Mouse (Mus musculus): ENCODE results near the gene Prickle1. TPM values are rescaled to one million over a fixed set of nuclear protein-coding genes. Genes with fewer than 3 reads are reported as not detected.

Gene Prickle1
- polyA plus RNA-seq, 1 experiment from 2014 or later, result 11.6 TPM

GRCm38 (mm10) chr15:93572889-93573288, 22.8 kb downstream of the Prickle1 start:
- DNase-seq (ENCODE audit: low spot score) (no peak), ATAC-seq (replicated peaks; ENCODE audit: low FRiP score) (no peak)
- Histone ChIP-seq H3K4me1 (replicated peaks; ENCODE audit: control insufficient read depth, insufficient read depth, low read length) (no peaks in the 10 kb centered on the region; the same call in 1 of the 2 replicates), H3K27me3 (replicated peaks; ENCODE audit: control insufficient read depth, insufficient read depth, low read length) (no peaks in the 10 kb centered on the region), H3K4me3 (ENCODE audit: low read depth, low read length) (no peak overlapping the region), H3K9me3 (ENCODE audit: control insufficient read depth, low read length) (no peaks in the 10 kb centered on the region), H3K27ac (ENCODE audit: low read depth, low read length) (no peak overlapping the region), H3K4me2 (no peak overlapping the region), H3K9ac (ENCODE audit: low read depth, low read length) (no peak overlapping the region), H3K36me3 (ENCODE audit: control insufficient read depth, insufficient read depth, low read length) (no peaks in the 10 kb centered on the region)
- WGBS, result 93% methylated on average over 10 of the region's 10 CpGs

GRCm38 (mm10) chr15:93570881-93571495, 24.7 kb downstream of the Prickle1 start:
- WGBS, result 77% methylated on average over 11 of the region's 11 CpGs
- no peak overlapping the region for H3K27ac ChIP-seq (ENCODE audit: low read depth, low read length)

GRCm38 (mm10) chr15:93568911-93569310, 26.8 kb downstream of the Prickle1 start:
- H3K36me3 ChIP-seq (ENCODE audit: control insufficient read depth, insufficient read depth, low read length), result no peaks in the 10 kb centered on the region
- H3K27ac ChIP-seq (ENCODE audit: low read depth, low read length), result no peak overlapping the region
- no peak overlapping the region for H3K4me3 ChIP-seq (ENCODE audit: low read depth, low read length)
- H3K27me3 ChIP-seq (replicated peaks; ENCODE audit: control insufficient read depth, insufficient read depth, low read length), result no peaks in the 10 kb centered on the region
- DNase-seq (ENCODE audit: low spot score) (no peak), ATAC-seq (replicated peaks; ENCODE audit: low FRiP score) (no peak)
- 80% methylated on average over 3 of the region's 3 CpGs for WGBS
- H3K4me1 ChIP-seq (replicated peaks; ENCODE audit: control insufficient read depth, insufficient read depth, low read length), result no peaks in the 10 kb centered on the region; the same call in 1 of the 2 replicates
- H3K4me2 ChIP-seq, result no peak overlapping the region
- H3K9ac ChIP-seq (ENCODE audit: low read depth, low read length), result no peak overlapping the region
- H3K9me3 ChIP-seq (ENCODE audit: control insufficient read depth, low read length), result no peaks in the 10 kb centered on the region

More at GRCm38 (mm10) chr15:93570881-93571495, 24.7 kb downstream of the Prickle1 start:
- Histone ChIP-seq H3K4me2 (no peak overlapping the region), H3K4me3 (ENCODE audit: low read depth, low read length) (no peak overlapping the region), H3K9me3 (ENCODE audit: control insufficient read depth, low read length) (no peaks in the 10 kb centered on the region), H3K36me3 (ENCODE audit: control insufficient read depth, insufficient read depth, low read length) (no peaks in the 10 kb centered on the region), H3K9ac (ENCODE audit: low read depth, low read length) (no peak overlapping the region), H3K4me1 (replicated peaks; ENCODE audit: control insufficient read depth, insufficient read depth, low read length) (no peaks in the 10 kb centered on the region; the same call in 1 of the 2 replicates), H3K27me3 (replicated peaks; ENCODE audit: control insufficient read depth, insufficient read depth, low read length) (no peaks in the 10 kb centered on the region)
- DNase-seq (ENCODE audit: low spot score) (no peak), ATAC-seq (replicated peaks; ENCODE audit: low FRiP score) (no peak)

- no peaks in the 10 kb centered on the region for H3K27me3 ChIP-seq (replicated peaks; ENCODE audit: control insufficient read depth, insufficient read depth, low read length)
- H3K9me3 ChIP-seq (ENCODE audit: control insufficient read depth, low read length), result no peaks in the 10 kb centered on the region
- 79% methylated on average over 14 of the region's 14 CpGs for WGBS
- H3K4me3 ChIP-seq (ENCODE audit: low read depth, low read length), result no peak overlapping the region
- no peak overlapping the region for H3K4me2 ChIP-seq
- no peaks in the 10 kb centered on the region; the same call in 1 of the 2 replicates for H3K4me1 ChIP-seq (replicated peaks; ENCODE audit: control insufficient read depth, insufficient read depth, low read length)
- no peak overlapping the region for H3K27ac ChIP-seq (ENCODE audit: low read depth, low read length)
- ATAC-seq (replicated peaks; ENCODE audit: low FRiP score), result no peak
- no peak overlapping the region for H3K9ac ChIP-seq (ENCODE audit: low read depth, low read length)
- no peaks in the 10 kb centered on the region for H3K36me3 ChIP-seq (ENCODE audit: control insufficient read depth, insufficient read depth, low read length)
- no peak for DNase-seq (ENCODE audit: low spot score)
Measured at GRCm38 (mm10) chr15:93567546-93568307, 28.0 kb downstream of the Prickle1 start.

GRCm38 (mm10) chr15:93563491-93563890, 32.2 kb downstream of the Prickle1 start:
- DNase-seq (ENCODE audit: low spot score), result no peak
- H3K9me3 ChIP-seq (ENCODE audit: control insufficient read depth, low read length), result no peaks in the 10 kb centered on the region
- no peak overlapping the region for H3K4me2 ChIP-seq
- H3K9ac ChIP-seq (ENCODE audit: low read depth, low read length), result no peak overlapping the region
- no peaks in the 10 kb centered on the region for H3K27me3 ChIP-seq (replicated peaks; ENCODE audit: control insufficient read depth, insufficient read depth, low read length)
- H3K27ac ChIP-seq (ENCODE audit: low read depth, low read length), result no peak overlapping the region
- H3K4me3 ChIP-seq (ENCODE audit: low read depth, low read length), result no peak overlapping the region
- no peaks in the 10 kb centered on the region; the same call in 1 of the 2 replicates for H3K4me1 ChIP-seq (replicated peaks; ENCODE audit: control insufficient read depth, insufficient read depth, low read length)
- no peaks in the 10 kb centered on the region for H3K36me3 ChIP-seq (ENCODE audit: control insufficient read depth, insufficient read depth, low read length)
- 45% methylated on average over 5 of the region's 5 CpGs for WGBS
- ATAC-seq (replicated peaks; ENCODE audit: low FRiP score), result no peak

- no peaks in the 10 kb centered on the region for H3K4me1 ChIP-seq (replicated peaks; ENCODE audit: control insufficient read depth, insufficient read depth, low read length)
- H3K4me3 ChIP-seq (ENCODE audit: low read depth, low read length), result no peak overlapping the region
- ATAC-seq (replicated peaks; ENCODE audit: low FRiP score), result no peak
- H3K4me2 ChIP-seq, result no peak overlapping the region
- 78% methylated on average over 6 of the region's 6 CpGs for WGBS
- H3K9me3 ChIP-seq (ENCODE audit: control insufficient read depth, low read length), result no peaks in the 10 kb centered on the region
- no peaks in the 10 kb centered on the region for H3K36me3 ChIP-seq (ENCODE audit: control insufficient read depth, insufficient read depth, low read length)
- no peak overlapping the region for H3K9ac ChIP-seq (ENCODE audit: low read depth, low read length)
- no peak for DNase-seq (ENCODE audit: low spot score)
- no peaks in the 10 kb centered on the region for H3K27me3 ChIP-seq (replicated peaks; ENCODE audit: control insufficient read depth, insufficient read depth, low read length)
- no peak overlapping the region for H3K27ac ChIP-seq (ENCODE audit: low read depth, low read length)
Measured at GRCm38 (mm10) chr15:93561540-93561939, 34.2 kb downstream of the Prickle1 start.

GRCm38 (mm10) chr15:93558421-93558820, 37.3 kb downstream of the Prickle1 start:
- H3K27me3 ChIP-seq (replicated peaks; ENCODE audit: control insufficient read depth, insufficient read depth, low read length), result no peaks in the 10 kb centered on the region
- H3K4me1 ChIP-seq (replicated peaks; ENCODE audit: control insufficient read depth, insufficient read depth, low read length), result peaks cover 3% of the 10 kb centered on the region
- H3K4me3 ChIP-seq (ENCODE audit: low read depth, low read length), result no peak overlapping the region
- 91% methylated on average over 12 of the region's 12 CpGs for WGBS
- ATAC-seq (replicated peaks; ENCODE audit: low FRiP score) (no peak), DNase-seq (ENCODE audit: low spot score) (no peak)
- no peak overlapping the region for H3K4me2 ChIP-seq
- no peak overlapping the region for H3K27ac ChIP-seq (ENCODE audit: low read depth, low read length)
- H3K9ac ChIP-seq (ENCODE audit: low read depth, low read length), result no peak overlapping the region
- no peaks in the 10 kb centered on the region for H3K9me3 ChIP-seq (ENCODE audit: control insufficient read depth, low read length)
- H3K36me3 ChIP-seq (ENCODE audit: control insufficient read depth, insufficient read depth, low read length), result no peaks in the 10 kb centered on the region

- Histone ChIP-seq H3K36me3 (ENCODE audit: control insufficient read depth, insufficient read depth, low read length) (no peaks in the 10 kb centered on the region), H3K27ac (ENCODE audit: low read depth, low read length) (no peak overlapping the region), H3K9ac (ENCODE audit: low read depth, low read length) (no peak overlapping the region), H3K4me2 (no peak overlapping the region), H3K9me3 (ENCODE audit: control insufficient read depth, low read length) (no peaks in the 10 kb centered on the region), H3K4me3 (ENCODE audit: low read depth, low read length) (no peak overlapping the region), H3K4me1 (replicated peaks; ENCODE audit: control insufficient read depth, insufficient read depth, low read length) (peaks cover 9% of the 10 kb centered on the region), H3K27me3 (replicated peaks; ENCODE audit: control insufficient read depth, insufficient read depth, low read length) (no peaks in the 10 kb centered on the region)
- ATAC-seq (replicated peaks; ENCODE audit: low FRiP score), result no peak
- DNase-seq (ENCODE audit: low spot score), result no peak
- 51% methylated on average over 8 of the region's 8 CpGs for WGBS
Measured at GRCm38 (mm10) chr15:93555719-93556118, 40.0 kb downstream of the Prickle1 start.

Data from liver, embryonic 11.5 days (tissue).